13 mouse cellular contexts compared by ENCODE assay signal in the genomic region with DNA sequence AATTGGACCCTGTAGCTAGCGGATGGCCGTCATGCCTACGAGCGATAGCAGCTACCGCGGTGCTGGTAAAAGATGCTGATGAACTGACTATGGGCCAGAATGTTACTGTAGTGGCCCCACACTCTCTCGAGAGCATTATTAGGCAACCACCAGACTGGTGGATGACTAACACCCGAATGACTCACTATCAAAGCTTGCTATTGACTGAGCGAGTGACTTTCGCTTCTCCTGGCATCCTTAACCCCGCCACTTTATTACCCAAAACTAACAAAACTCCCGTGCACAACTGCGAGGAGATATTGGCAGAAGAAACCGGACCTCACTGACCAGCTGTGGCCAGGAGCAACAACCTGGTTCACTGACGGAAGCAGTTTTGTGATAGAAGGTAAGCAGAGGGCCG. TPM values are rescaled to one million over a fixed set of nuclear protein-coding genes. Genes with fewer than 3 reads are reported as not detected.
DNase-seq lines count a peak whose midpoint lies in the region; ATAC-seq lines count a peak whose summit lies in the region.
"Had no signal": no experiment of that assay in that cellular context is flagged by ENCODE, and none has a peak within 500 bp of the region (broad histone marks: within the 10 kb centered on the region; RNA-seq: fewer than 3 reads in every experiment).

No protein-coding gene starts in this region.

- H3K9me3 ChIP-seq in hindbrain, embryonic 10.5 days, result no peaks in the 10 kb centered on the region

- H3K27me3 ChIP-seq in hindbrain, embryonic 10.5 days (ENCODE audit: insufficient read depth, poor library complexity, severe bottlenecking), result no peaks in the 10 kb centered on the region

- 94% methylated on average over 16 of the region's 16 CpGs for WGBS in hindbrain, embryonic 10.5 days

- H3K4me1 ChIP-seq in hindbrain, embryonic 10.5 days (replicated peaks), result no peaks in the 10 kb centered on the region

- H3K27ac ChIP-seq in hindbrain, embryonic 10.5 days, result no peak overlapping the region

- H3K4me3 ChIP-seq in hindbrain, embryonic 10.5 days, result no peak overlapping the region

- ATAC-seq in granulocyte monocyte progenitor cell, adult 5-6 weeks (replicated peaks; ENCODE audit: poor library complexity, severe bottlenecking), result peak; percentile 52; the same call in 1 of the 2 replicates
- ATAC-seq: inflammation-experienced regulatory T-cells, adult 6 months had no signal

- H3K36me3 ChIP-seq in hindbrain, embryonic 10.5 days, result no peaks in the 10 kb centered on the region

- peak; percentile 26 for DNase-seq in adrenal gland, adult 8-10 months
- no peak for DNase-seq in adrenal gland, adult 18-20 months (ENCODE audit: low spot score in 2 of 2)
- DNase-seq in 3134 (ENCODE audit: extremely low read depth, insufficient read length, low spot score), result peak; percentile 60
- peak; percentile 76 for DNase-seq in lung, postnatal 25 days (ENCODE audit: low spot score)
- DNase-seq in right cerebral cortex, adult 2 months (ENCODE audit: low spot score in 2 of 2), result no peak
- DNase-seq in hindbrain, embryonic 10.5 days (ENCODE audit: low spot score), result no peak
- DNase-seq in embryo, embryonic 11 days, result no peak

RNA-seq across cellular contexts. Expression of a gene that starts 12.6 kb away (rescaled TPM):
- total RNA-seq in adrenal gland, adult 8-10 months (2022), result 10 to 100 TPM in 1 of 4 experiments, 1 to 10 TPM in 3; 5.4 to 11.5 (median 6.4) TPM
- 1 to 10 TPM; 7.0 to 7.2 TPM for total RNA-seq in adrenal gland, adult 18-20 months (2021)
- total RNA-seq in granulocyte monocyte progenitor cell, adult 5-6 weeks (2014; fragmentation: Nextera tagmentation), result not detected in 2 replicates
- total RNA-seq in granulocyte monocyte progenitor cell, adult 5-6 weeks (2017), result 0.13 TPM in 1 of 2 replicates, not detected in the other
- 0.20 and 0.24 TPM in 2 replicates for polyA plus RNA-seq in hindbrain, embryonic 10.5 days (2016; fragmentation: Nextera tagmentation; extraction: Ambion mirVana)
- total RNA-seq: megakaryocyte progenitor cell, adult 5-6 weeks had no signal
- polyA plus RNA-seq: inflammation-experienced regulatory T-cells, adult 6 months had no signal

RNA-seq across cellular contexts. Expression of a gene that starts 22.1 kb away (rescaled TPM):
- 10 to 100 TPM; 14.5 to 18.2 (median 16.9) TPM for total RNA-seq in adrenal gland, adult 8-10 months (2022)
- total RNA-seq in adrenal gland, adult 18-20 months (2021), result 10 to 100 TPM in 1 of 2 experiments, 1 to 10 TPM in 1; 7.3 to 13.5 TPM
- total RNA-seq in granulocyte monocyte progenitor cell, adult 5-6 weeks (2014; fragmentation: Nextera tagmentation), result 3.0 and 3.2 TPM in 2 replicates
- total RNA-seq in granulocyte monocyte progenitor cell, adult 5-6 weeks (2017), result 8.9 and 15.4 TPM in 2 replicates
- 3.5 and 3.7 TPM in 2 replicates for polyA plus RNA-seq in hindbrain, embryonic 10.5 days (2016; fragmentation: Nextera tagmentation; extraction: Ambion mirVana)

RNA-seq across cellular contexts. Expression of a gene that starts 37.9 kb away (rescaled TPM):
- total RNA-seq in adrenal gland, adult 8-10 months (2022), result not detected
- not detected for total RNA-seq in adrenal gland, adult 18-20 months (2021)
- not detected in 2 replicates for total RNA-seq in granulocyte monocyte progenitor cell, adult 5-6 weeks (2014; fragmentation: Nextera tagmentation)
- total RNA-seq in granulocyte monocyte progenitor cell, adult 5-6 weeks (2017), result not detected in 2 replicates
- polyA plus RNA-seq in hindbrain, embryonic 10.5 days (2016; fragmentation: Nextera tagmentation; extraction: Ambion mirVana), result not detected in 2 replicates
- total RNA-seq: common myeloid progenitor, adult 5-6 weeks; layer of hippocampus, adult 18-20 months; megakaryocyte progenitor cell, adult 5-6 weeks had no signal
- polyA plus RNA-seq: heart, embryonic 14.5 days; inflammation-experienced regulatory T-cells, adult 6 months had no signal

Comparison
In these comparisons a context has a peak if more than half of its experiments do, and no peak if none do; other contexts are left out.
1. DNase-seq: peak in adrenal gland, adult 8-10 months (single experiment), 3134 (single experiment) and lung, postnatal 25 days (single experiment); none in adrenal gland, adult 18-20 months (0 of 2), right cerebral cortex, adult 2 months (0 of 2), hindbrain, embryonic 10.5 days (single experiment) and embryo, embryonic 11 days (single experiment).
2. RNA of a gene that starts 12.6 kb away (total RNA-seq): 7.0 to 7.2 TPM in adrenal gland, adult 18-20 months and 5.4 to 11.5 TPM in adrenal gland, adult 8-10 months; 0.13 TPM in granulocyte monocyte progenitor cell, adult 5-6 weeks; every median in the first group is over 4 times any median in the second.